Mouse (Mus musculus): ENCODE results near the gene Txnrd1. TPM values are rescaled to one million over a fixed set of nuclear protein-coding genes. Genes with fewer than 3 reads are reported as not detected.

Gene Txnrd1
- total RNA-seq, 2 experiments from 2014 or later, result 12.1 to 25.3 TPM

DNA sequence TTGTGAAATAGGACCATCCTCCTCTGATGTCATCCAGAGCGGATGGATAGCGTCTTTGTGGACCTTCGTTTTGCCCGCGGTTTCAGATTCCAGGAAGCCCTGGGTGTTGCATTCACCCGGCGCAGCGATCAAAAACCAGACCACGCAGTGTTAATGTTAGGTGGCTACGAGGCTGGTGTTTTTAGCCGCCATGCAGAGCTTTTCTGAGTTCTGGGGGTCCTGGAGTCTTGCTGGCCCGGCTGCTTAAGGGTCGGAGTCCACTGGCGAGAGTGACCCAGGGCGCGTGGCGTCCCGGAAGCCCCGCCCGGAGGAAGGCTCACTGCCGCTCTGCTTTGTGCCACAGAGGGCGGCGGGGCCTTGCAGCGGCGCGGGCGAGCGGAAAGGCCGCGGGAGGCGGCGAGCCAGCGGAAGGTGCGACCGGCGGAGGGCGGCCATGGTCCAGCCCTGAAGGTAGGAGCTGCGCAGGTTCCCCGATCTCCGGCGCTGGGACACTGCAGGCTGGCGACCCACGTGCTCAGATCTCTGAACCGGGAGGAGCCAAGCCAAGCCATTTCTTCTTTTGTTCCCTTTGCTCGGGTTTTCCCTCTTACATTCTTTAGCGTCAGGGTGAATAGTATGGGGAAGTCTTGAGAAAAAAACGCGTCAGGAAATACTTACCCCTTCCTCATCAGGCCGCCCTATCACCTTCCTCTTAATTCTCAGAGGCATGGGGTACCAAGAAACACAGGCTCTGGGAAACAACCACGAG, 26.6 kb downstream of the Txnrd1 start:
- peak; percentile 62 for ATAC-seq (replicated peaks; ENCODE audit: low FRiP score, poor library complexity, severe bottlenecking)

DNA sequence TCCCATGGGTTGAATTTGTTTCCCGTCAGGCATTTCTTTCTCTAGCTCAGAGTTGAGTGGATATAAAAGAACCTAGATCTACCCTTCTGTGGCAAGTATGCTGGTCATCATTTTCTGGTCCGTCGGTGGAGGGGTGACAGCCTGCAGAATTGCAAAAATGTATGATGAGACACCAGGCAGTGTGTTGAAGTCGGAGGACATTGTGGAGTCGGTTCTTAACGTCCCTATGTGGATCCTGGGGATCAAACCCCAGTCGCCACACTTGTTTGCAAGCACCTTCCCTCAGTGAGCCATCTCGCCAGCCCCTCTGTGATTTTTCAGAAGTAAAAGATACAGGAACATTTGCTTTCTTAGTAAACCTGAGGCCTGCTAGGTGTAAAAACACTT, 27.2 kb downstream of the Txnrd1 start:
- no peak for ATAC-seq (replicated peaks; ENCODE audit: low FRiP score, poor library complexity, severe bottlenecking)

DNA sequence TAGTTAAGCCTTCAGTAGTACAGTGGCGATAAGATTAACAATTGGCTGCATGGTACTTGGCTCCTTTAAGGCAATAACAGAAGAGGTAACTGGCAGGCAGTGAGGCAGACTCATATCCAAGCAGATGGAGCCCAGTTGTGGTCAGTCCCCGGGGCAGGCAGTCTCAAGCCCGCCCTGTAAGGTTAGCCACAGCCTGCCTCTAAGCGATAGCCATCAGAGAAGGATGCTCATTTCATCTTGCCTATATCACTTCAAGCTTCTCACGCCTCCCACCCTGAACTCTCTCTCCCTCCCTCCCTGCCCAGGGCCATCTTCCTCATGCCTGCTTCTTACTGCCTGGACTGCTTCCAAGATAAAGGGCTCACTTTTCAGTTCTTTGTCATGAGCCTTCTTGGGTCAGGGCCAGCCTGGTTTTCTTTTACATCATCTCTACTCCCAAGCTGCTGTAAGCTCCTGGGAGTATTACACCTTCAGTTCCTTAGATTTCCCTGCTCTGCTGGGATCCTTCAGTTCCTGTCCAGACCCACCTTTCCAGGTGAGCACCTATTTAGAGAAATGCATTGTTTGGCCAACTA, 29.4 kb downstream of the Txnrd1 start:
- ATAC-seq (replicated peaks; ENCODE audit: low FRiP score, poor library complexity, severe bottlenecking), result no peak

DNA sequence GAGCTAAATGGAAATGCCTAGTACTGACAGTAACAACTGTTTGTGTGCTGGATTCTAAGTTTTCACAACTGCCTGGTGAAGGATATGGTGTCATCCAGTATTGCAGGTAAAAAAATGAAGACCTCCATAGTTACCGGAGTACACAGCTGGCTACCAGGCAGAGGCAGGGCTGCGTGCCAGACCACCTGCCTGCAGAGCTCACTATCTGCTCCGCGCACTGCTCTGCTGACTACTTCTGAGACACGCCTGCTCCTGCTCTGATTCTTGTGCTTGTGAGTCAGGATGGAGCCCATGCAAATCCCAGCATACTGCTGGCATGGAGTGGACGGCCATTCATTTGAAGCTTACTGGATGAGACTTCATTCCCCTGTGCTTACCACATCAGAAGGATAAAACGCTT, 30.1 kb downstream of the Txnrd1 start:
- no peak for ATAC-seq (replicated peaks; ENCODE audit: low FRiP score, poor library complexity, severe bottlenecking)

DNA sequence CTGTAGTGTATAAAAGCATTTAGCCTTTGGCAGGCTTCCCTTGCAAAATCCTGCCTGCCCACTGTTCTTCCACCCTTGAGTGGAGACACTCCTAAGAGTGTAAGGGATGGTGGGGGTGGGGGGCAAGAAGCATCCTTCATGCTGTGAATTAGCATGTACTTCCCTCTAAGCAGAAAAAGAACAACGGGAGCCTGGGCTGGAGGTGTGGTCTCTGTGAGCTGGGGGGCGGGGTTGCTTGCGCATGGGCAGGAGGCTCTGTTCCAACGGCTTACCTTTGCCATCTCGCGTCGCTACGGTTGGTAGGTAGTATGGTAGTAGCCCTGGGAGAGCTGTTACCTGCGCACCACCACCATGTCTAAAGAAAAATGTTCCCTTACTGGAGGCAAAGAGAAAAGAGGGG, 32.6 kb downstream of the Txnrd1 start, which contains the start of gene Eid3:
TSS of gene Eid3 (plus strand) at position 271 of the 400 bp plus-strand sequence.
- no peak for ATAC-seq (replicated peaks; ENCODE audit: low FRiP score, poor library complexity, severe bottlenecking)

DNA sequence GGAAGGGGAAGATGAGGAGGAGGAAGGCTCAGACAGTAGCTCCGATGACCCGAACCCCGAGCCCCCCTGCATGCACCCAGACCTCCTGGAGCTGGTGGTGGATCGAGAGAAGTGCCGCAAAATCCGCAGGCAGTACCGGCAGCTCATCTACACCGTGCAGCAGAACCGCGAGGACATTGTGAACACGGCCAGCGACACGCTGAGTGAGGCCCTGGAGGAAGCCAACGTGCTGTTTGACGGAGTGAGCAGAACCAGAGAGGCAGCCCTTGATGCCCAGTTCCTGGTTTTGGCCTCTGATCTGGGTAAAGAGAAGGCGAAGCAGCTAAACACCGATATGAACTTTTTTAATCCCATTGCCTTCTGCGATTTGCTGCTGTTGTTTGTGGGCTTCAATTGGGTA, 33.1 kb downstream of the Txnrd1 start:
- ATAC-seq (replicated peaks; ENCODE audit: low FRiP score, poor library complexity, severe bottlenecking), result no peak

DNA sequence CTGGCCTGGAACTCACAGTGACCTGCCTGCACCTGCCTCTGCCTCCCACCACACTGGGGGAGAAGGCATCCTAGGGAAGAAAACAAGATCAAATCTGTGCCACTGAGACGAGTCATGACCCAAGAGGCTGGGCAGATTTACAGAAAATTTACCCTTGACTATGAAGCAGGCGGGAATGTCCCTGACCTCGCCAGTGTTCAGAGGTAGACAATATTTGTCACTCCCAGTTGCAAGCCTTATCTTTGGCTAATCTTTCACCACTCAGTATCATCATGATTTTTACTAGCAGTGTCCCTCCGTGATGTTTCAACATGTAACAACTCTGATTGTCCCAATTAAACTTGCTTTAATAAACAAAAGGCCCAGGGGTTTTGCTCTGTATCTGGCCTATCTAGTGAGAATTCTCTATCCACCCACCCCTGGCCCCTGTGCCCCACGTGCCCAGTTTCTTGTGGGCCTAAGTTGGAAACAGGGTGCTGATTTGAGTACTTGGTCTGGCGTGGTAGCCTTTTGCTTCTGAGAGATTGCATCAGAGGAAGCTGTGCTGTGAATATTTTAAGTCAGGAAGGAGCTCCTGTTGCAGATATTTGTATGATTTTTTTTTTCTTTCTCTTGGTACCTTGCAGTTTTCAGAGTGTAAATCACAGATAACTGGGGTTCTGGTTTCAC, 34.8 kb downstream of the Txnrd1 start:
- ATAC-seq (replicated peaks; ENCODE audit: low FRiP score, poor library complexity, severe bottlenecking), result no peak

DNA sequence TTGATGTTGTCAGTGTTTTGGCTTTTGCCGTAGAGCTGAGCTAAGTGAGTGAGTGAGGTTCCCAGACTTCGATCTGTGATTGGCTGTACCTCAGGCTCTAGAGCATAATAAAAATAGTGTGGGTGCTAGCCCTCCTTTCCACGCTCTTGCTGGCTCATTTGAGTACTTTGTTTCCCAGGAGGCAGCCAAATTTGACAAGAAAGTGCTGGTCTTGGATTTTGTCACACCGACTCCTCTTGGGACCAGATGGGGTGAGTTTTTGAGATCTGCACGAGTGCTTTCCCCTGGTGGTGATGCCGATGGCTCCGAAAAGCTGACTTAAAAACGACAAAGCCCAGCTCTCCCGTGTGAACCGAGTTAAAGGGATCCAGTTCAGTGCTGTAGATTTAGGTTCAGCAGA, 41.7 kb downstream of the Txnrd1 start:
- no peak for ATAC-seq (replicated peaks; ENCODE audit: low FRiP score, poor library complexity, severe bottlenecking)

DNA sequence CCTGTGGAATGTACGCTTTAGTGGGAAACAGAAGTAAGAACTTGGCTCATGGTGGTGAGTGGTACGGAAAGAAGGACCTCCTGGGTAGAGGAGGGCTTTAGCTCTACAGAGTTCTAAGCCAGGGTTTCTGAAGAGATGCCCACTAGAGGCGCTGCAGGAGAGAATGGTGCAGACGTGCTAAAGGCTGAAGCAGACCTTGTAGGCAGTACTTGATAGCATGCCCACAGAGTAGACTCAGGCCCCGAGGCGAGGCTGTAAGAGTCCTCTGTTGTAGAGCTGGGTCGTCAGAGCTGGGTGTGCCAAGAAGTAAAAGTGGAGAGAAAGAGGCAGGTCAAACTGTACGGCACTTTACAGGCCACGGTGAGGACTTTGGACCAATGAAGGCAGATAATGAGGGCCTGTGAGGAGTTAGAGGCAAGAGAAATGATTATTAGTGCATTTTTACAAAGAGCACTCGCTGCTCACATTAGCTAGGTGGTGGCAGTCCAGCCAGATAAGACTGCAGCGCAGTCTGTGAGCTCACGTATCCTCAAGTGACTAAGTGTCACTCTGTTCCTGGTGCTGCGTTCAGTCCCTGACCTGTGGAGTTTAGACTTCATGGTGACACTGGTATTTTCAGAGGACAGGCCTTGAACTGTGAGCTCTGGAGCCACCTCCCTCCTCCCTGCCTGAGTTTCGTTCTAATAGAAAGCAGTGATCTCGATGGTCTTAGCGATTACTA, 42.5 kb downstream of the Txnrd1 start:
- ATAC-seq (replicated peaks; ENCODE audit: low FRiP score, poor library complexity, severe bottlenecking), result 0 out of 2 replicates have a peak, but pooled peaks have one; percentile 55

DNA sequence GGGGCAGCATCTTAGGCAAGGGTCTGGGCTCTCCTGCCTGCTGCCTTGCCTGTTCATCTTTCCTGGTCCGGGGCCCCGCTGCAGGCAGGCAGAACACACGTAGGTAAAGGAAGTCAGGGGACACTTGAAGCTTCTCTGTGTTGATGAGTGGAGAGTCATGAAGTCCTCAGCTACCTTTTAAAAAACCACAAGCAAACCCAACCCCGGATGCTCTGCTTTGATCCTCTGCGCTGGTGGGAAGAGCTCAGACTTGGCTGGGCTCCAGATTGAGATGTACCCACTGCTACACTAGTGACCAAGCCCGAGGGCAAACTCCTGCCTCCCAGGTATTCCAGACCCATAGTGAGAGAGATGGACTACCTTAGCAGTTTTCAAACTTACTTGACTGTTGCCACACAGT, 53.6 kb downstream of the Txnrd1 start:
- ATAC-seq (replicated peaks; ENCODE audit: low FRiP score, poor library complexity, severe bottlenecking), result no peak

DNA sequence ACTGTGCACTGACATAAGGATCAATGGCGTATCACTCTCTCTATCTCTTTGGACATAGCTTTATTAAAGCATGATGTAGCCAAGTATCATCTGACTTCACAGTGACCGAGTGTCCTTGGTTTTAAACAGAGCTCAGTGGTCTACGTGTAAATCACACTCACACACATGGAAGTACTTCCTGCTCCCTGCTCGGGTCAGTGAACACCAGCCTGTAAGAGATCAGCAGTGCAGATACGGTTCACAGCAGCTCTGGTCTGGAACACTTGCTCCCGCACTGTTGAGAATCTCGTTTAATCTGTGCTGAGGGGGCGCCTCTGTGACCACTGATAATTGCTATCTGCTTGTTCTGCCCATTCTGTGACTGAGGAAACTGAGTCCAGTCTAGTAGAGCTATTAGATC, 54.8 kb downstream of the Txnrd1 start:
- no peak for ATAC-seq (replicated peaks; ENCODE audit: low FRiP score, poor library complexity, severe bottlenecking)

DNA sequence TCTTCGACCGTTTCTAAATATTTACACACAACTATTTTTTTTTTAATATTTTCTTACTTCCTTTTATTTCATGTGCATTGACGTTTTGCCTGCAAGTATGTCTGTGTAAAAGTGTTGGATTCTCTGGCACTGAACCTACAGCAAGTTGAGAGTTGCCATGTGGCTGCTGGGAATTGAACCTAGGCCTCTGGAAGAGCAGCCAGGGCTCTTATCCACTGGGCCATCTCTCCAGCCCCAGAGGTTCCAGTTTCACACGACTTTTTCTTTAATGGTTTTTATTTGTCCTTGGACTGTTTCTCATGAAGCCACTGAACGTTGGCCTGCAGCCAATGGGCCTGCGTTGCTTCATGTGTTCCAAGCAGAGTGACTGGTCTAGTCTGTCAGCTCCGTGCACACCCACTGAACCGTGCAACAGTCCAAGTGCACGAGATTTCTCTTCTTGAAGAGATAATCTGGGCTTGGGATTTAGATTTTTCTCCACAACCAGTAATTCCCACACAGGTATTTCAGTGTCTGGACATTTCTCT, 55.8 kb downstream of the Txnrd1 start:
- ATAC-seq (replicated peaks; ENCODE audit: low FRiP score, poor library complexity, severe bottlenecking), result 0 out of 2 replicates have a peak, but pooled peaks have one; percentile 31

DNA sequence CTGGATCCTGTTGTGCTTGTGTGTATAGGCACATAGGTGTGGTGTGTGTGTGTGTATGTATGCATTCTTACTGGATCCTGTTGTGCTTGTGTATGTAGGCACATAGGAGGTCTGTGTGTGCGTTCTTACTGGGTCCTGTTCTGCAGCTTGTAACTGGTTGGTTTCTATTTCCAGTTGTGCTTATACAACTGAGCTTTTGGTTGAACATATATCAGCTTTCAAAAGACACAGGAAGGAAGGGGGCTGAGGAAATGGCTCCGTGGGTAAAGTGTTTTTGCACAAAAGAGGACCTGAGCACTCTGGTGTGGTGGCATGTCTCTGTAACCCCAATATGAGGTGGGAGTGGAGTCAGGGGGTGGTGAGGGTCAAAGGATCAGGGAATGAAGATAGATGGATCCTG, 57.2 kb downstream of the Txnrd1 start:
- no peak for ATAC-seq (replicated peaks; ENCODE audit: low FRiP score, poor library complexity, severe bottlenecking)

DNA sequence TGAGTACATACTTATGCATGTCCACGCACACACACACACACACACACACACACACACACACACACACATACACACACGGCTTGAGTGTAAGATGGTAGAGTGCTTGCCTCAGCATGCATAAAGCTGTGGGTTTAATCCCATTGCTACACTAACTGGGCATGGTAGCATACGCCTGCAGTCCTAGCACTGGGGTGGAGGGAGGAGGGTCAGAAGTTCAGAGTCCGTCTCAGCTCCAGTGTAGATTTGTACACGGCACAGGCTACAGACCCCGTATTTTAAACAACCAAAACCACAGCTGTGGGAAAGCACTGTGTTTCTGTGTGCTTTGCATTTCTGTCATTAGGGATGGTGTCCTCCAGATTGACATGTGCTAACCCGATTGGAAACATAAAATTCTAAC, 57.7 kb downstream of the Txnrd1 start:
- ATAC-seq (replicated peaks; ENCODE audit: low FRiP score, poor library complexity, severe bottlenecking), result no peak

DNA sequence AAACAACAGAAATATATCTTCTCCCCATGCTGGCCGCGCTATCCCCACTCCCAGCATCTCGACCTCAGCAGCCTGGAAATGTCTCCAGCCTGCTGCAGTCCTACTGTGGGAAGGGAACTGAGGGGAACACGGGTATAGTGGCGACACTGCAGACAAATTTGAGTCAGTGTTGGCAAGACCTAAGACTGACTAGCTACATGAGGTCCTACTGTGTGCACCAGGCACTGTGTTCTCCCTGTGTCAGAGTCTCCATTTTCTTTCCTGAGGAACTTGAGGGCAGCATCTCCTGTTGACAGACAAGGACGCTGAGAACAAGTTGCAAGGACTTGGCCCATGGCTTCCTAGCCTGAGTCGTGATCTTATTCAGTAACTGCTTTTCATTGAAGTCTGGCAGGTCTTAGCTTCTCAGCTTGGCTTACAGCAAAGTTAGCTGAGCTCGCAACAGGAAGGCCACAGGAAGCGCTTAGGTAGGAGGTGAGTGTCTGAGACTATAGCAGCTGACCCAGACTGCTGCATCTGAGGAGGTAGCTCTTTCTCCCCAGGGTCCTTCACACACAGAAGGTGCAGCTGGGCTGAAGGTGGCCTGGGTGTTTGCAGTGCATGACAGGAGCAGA, 58.8 kb downstream of the Txnrd1 start:
- ATAC-seq (replicated peaks; ENCODE audit: low FRiP score, poor library complexity, severe bottlenecking), result no peak

DNA sequence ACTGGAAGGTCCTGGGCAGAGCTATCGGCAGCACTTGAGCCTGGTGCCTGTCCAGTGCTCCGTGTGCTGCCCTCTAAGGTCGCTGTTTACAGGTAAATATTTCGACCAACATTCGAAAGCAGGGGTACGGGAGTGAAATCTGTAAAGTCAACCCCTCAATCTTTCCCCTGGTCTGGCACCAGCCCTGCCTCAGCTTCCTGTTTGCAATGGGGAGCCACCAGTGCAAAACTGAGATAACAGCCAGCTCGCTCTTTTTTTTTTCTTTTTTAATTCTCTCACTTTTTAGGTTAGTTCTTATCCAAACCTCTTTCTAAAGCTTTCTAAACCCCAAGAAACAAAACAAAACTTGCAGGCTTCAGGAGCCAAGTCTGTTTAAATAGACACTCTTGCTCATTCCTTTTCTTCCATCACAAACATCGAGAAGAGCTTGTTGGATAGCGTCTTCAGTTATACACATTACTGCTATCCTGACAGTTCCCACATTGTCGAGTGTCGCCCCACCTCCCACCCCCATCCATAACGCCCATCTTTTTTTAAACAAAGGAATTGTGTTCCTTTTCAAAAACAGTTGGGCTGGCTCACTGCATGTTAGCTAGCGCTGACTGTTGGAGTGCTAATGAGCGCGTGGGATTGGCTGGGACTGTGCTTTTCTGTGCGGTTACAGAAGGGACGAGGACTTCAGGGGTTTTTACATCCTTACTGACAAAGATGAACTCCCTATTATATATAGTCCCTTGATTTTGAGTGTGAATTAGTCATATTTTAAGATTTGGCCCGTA, 60.3 kb downstream of the Txnrd1 start:
- ATAC-seq (replicated peaks; ENCODE audit: low FRiP score, poor library complexity, severe bottlenecking), result no peak

DNA sequence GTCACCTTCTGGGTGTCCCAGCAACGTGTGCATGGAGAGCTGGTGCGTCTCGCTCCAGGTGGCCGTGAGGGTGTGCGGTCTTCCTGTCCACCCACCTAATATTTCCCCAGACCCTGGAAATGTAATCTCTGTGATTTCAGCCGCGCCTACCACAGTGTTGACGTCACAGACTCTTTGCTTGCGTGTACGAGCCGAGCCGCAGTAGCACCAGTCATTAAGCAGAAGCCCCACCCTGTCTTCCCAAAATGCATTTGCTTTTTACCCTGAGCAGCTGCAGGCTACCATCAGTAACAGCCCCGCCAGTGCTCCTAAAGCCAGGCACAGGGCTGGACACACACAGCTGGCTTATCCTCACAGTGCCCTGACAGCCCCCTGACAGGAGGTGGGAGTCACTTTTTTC, 64.2 kb downstream of the Txnrd1 start:
- ATAC-seq (replicated peaks; ENCODE audit: low FRiP score, poor library complexity, severe bottlenecking), result no peak

DNA sequence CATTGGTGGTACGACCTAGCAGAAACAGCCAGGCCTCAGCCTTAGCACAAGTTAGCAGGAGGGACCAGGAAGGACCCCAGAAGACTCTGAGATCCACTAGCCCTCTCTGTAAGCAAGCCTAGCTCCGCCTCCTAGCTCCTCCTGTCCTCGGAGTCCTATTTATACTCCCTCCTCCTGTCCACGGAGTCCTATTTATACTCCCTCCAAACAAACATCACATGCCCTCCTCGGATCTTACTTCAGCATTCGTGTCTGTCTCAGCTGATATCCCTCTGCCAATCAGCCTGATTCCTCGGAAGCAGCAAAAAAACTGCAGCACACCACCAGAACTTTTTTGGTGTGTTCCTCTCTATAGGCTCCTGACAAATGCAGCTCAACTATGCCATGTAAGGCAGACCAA, 65.1 kb downstream of the Txnrd1 start:
- no peak for ATAC-seq (replicated peaks; ENCODE audit: low FRiP score, poor library complexity, severe bottlenecking)

DNA sequence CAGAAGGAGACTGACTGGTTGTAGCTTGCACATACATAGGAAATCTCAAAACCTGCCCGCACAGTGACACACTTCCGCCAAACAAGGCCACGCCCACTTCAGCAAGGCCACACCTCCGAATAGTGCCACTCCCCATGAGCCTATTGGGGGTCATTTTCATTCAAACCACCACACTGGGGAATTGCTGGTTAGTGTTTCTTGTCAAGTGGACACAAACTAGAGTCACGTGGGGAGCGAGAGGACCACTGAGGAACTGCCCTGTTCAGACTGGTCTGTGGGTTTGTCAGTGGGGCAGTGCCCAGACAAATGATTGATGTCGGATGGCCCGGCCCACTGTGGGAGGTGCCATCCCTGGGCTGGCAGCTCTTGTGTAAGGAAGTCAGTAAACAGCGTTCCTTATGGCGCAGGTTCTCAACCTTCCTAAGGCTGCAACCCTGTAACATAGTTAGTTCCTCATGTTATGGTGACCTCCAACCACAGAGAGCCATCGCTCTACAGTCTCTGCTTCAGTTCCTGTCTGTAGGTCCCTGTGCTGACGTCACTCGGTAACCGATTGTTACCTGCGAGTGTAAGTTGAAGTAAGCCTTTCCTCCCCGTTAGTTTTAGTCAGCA, 66.2 kb downstream of the Txnrd1 start:
- ATAC-seq (replicated peaks; ENCODE audit: low FRiP score, poor library complexity, severe bottlenecking), result peak; percentile 76
